8 mouse cellular contexts compared by ENCODE assay signal in genomic region chr1:187609021-187609852, GRCm38 (mm10). TPM values are rescaled to one million over a fixed set of nuclear protein-coding genes. Genes with fewer than 3 reads are reported as not detected.
DNase-seq lines count a peak whose midpoint lies in the region; ATAC-seq and TF ChIP-seq lines count a peak whose summit lies in the region.

No protein-coding gene starts in this region.

- peaks cover 25% of the 10 kb centered on the region for H3K4me1 ChIP-seq in lung, embryonic 16.5 days (replicated peaks; ENCODE audit: control insufficient read depth, insufficient read depth, low read length)
- H3K4me1 ChIP-seq in stomach, postnatal 0 days (replicated peaks; ENCODE audit: control insufficient read depth, insufficient read depth): 0 out of 2 replicates have a peak, but pooled peaks cover 5% of the 10 kb centered on the region

- DNase-seq in cerebellum, postnatal 14 days: peak; percentile 45 to 56
- DNase-seq in brain, embryonic 14.5 days (ENCODE audit: low read depth): peak; percentile 60
- DNase-seq in gastrocnemius, postnatal 25 days: peak; percentile 16
- DNase-seq in kidney, adult 18-20 months: peak; percentile 81
- DNase-seq in stomach, postnatal 0 days (ENCODE audit: low spot score): peak; percentile 50
- DNase-seq in layer of hippocampus, postnatal 25 days (ENCODE audit: extremely low spot score in 1 of 2, low spot score in 1 of 2): no peak

- peak overlapping the region; percentile 97 for H3K4me2 ChIP-seq in lung, embryonic 16.5 days (ENCODE audit: low read depth, low read length)
- H3K4me2 ChIP-seq in stomach, postnatal 0 days (replicated peaks; ENCODE audit: low read depth): peak overlapping the region; percentile 82

- under 1% methylated on average over 72 of the region's 72 CpGs for WGBS in lung, embryonic 16.5 days
- under 1% methylated on average over 70 of the region's 72 CpGs for WGBS in stomach, postnatal 0 days

- TF ChIP-seq POLR2A in brain, embryonic 14.5 days (IDR thresholded peaks at IDR 0.05; ENCODE audit: borderline replicate concordance, extremely low read depth, insufficient read depth, insufficient read length, poor library complexity, severe bottlenecking): no peak

- no peak for TF ChIP-seq CTCF in brain, embryonic 14.5 days (IDR thresholded peaks at IDR 0.05; ENCODE audit: borderline replicate concordance, extremely low read depth, insufficient read depth, insufficient read length)
- TF ChIP-seq CTCF in stomach, postnatal 0 days (IDR thresholded peaks at IDR 0.05; ENCODE audit: low read depth): peak; percentile 14; the same call in 1 of the 2 replicates

- H3K9ac ChIP-seq in lung, embryonic 16.5 days (ENCODE audit: low read length): peak overlapping the region; percentile 62
- H3K9ac ChIP-seq in stomach, postnatal 0 days (ENCODE audit: low read length): peak overlapping the region; percentile 41

- H3K27me3 ChIP-seq in lung, embryonic 16.5 days (ENCODE audit: control insufficient read depth, insufficient read depth, low read depth, low read length): peaks cover 64% of the 10 kb centered on the region
- peaks cover 12% of the 10 kb centered on the region; the same call in 1 of the 2 replicates for H3K27me3 ChIP-seq in stomach, postnatal 0 days (ENCODE audit: control insufficient read depth, insufficient read depth, low read length)

- H3K27ac ChIP-seq in lung, embryonic 16.5 days (ENCODE audit: low read length): no peak overlapping the region
- H3K27ac ChIP-seq in stomach, postnatal 0 days (replicated peaks): no peak overlapping the region

- no peak for ATAC-seq in cerebellum, adult (ENCODE audit: insufficient number of reproducible peaks, low FRiP score, low TSS enrichment)
- ATAC-seq in lung, embryonic 16.5 days (ENCODE audit: low read depth): peak; percentile 41
- ATAC-seq in stomach, postnatal 0 days (ENCODE audit: low FRiP score, low TSS enrichment): peak; percentile 21; the same call in 1 of the 2 replicates

- no peaks in the 10 kb centered on the region for H3K9me3 ChIP-seq in lung, embryonic 16.5 days (ENCODE audit: control insufficient read depth, low read length)
- H3K9me3 ChIP-seq in stomach, postnatal 0 days (ENCODE audit: control insufficient read depth, low read length): no peaks in the 10 kb centered on the region

- TF ChIP-seq EP300 in stomach, postnatal 0 days (optimal IDR thresholded peaks at IDR 0.05): no peak

- peak overlapping the region; percentile 59 for H3K4me3 ChIP-seq in lung, embryonic 16.5 days (ENCODE audit: low read length)
- H3K4me3 ChIP-seq in stomach, postnatal 0 days (ENCODE audit: low read depth, low read length): peak overlapping the region; percentile 48

- no peaks in the 10 kb centered on the region for H3K36me3 ChIP-seq in lung, embryonic 16.5 days (ENCODE audit: control insufficient read depth, insufficient read depth, low read length)
- H3K36me3 ChIP-seq in stomach, postnatal 0 days (ENCODE audit: control insufficient read depth, insufficient read depth, low read length): no peaks in the 10 kb centered on the region

RNA-seq across cellular contexts. Expression of gene Esrrg, which starts 0.6 kb away (rescaled TPM):
- 16.0 and 31.4 TPM in 2 replicates for polyA plus RNA-seq in brain, embryonic 14.5 days (2012; rRNA removed)
- total RNA-seq in gastrocnemius, postnatal 25 days (2021): 10 to 100 TPM; 15.1 to 24.8 TPM
- 1.0 and 1.5 TPM in 2 replicates for polyA plus RNA-seq in lung, embryonic 16.5 days (2015; fragmentation: Nextera tagmentation; extraction: Ambion mirVana)
- polyA plus RNA-seq in stomach, postnatal 0 days (2015; fragmentation: Nextera tagmentation; extraction: Ambion mirVana): 7.4 and 9.3 TPM in 2 replicates
- total RNA-seq in layer of hippocampus, postnatal 25 days (2021): 10 to 100 TPM; 12.0 to 12.6 TPM

Comparison
In these comparisons a context has a peak if more than half of its experiments do, and no peak if none do; other contexts are left out.
1. DNase-seq: peak in cerebellum, postnatal 14 days (2 of 2), brain, embryonic 14.5 days (single experiment), gastrocnemius, postnatal 25 days (single experiment), kidney, adult 18-20 months (single experiment) and stomach, postnatal 0 days (single experiment); none in layer of hippocampus, postnatal 25 days (0 of 2).